Mouse (Mus musculus): ENCODE results near the gene 1700011M02Rik.
"Not testable (repeated sequence)": the region's sequence is repeated elsewhere in the genome, so short reads cannot be mapped to it uniquely, and the experiment has no call there.

Gene 1700011M02Rik

DNA sequence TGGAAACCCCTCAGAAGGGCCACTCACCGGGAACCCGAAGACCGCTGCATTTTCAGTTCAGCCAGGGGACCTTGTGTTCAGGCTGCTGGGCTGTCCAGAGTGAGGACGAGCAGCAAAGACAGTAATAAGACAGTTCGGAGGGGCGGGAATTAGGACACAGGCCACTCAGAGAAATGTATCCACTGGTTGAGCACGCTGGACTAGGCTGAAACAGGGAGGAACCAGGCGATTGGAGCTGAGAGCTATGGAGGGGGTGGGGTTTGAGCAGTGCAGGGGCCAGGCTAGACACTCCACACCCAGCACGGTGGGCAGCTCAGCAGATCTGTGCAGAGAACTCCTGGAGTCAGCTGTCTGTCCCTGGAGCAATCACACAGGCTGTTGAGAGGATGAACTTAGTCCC is at the start of gene 1700011M02Rik, which contains the start of gene Dmrtc1a:
TSS of gene 1700011M02Rik (plus strand) at position 319 of the 400 bp plus-strand sequence.
TSS of gene Dmrtc1a (minus strand) at position 101 of the 400 bp plus-strand sequence.
- DNase-seq (ENCODE audit: low spot score) = not testable (repeated sequence)

DNA sequence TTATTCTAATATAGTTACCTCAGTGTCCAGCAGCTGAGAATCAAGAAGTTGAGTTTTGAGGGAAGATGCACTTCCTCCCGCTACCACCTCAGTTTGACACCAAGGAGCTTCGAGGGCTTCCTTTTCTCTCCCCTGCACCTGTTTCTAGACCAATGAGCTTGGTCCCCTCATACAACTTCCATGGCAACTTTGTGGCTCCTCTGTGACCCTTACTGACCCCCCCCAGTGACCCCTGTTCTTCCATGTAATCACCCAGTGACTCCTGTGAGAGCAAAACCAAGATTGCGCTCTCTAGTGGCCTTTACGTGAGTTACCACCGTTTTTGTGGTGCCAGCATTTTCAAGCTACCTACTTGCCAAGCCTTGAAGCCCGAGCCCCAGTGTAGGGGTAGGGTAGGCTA is 40.8 kb upstream of the 1700011M02Rik start, which contains the start of gene 1700031F05Rik:
TSS of gene 1700031F05Rik (minus strand) at position 101 of the 400 bp plus-strand sequence.
- DNase-seq (ENCODE audit: low spot score) = no peak

GRCm38 (mm10) chrX:102914823-102915222 is 6.1 kb downstream of the 1700011M02Rik start:
- not testable (repeated sequence) for DNase-seq (ENCODE audit: low spot score)

GRCm38 (mm10) chrX:102926707-102927106 is 18.0 kb downstream of the 1700011M02Rik start:
- not testable (repeated sequence) for DNase-seq (ENCODE audit: low spot score)

GRCm38 (mm10) chrX:102928072-102928471 is 19.4 kb downstream of the 1700011M02Rik start, which contains the start of gene 1700018G05Rik:
Gene 1700018G05Rik (plus strand): TSS chrX:102928372.
- DNase-seq (ENCODE audit: low spot score) = not testable (repeated sequence)

GRCm38 (mm10) chrX:102932992-102933570 is 24.4 kb downstream of the 1700011M02Rik start:
- DNase-seq (ENCODE audit: low spot score) = no peak

DNA sequence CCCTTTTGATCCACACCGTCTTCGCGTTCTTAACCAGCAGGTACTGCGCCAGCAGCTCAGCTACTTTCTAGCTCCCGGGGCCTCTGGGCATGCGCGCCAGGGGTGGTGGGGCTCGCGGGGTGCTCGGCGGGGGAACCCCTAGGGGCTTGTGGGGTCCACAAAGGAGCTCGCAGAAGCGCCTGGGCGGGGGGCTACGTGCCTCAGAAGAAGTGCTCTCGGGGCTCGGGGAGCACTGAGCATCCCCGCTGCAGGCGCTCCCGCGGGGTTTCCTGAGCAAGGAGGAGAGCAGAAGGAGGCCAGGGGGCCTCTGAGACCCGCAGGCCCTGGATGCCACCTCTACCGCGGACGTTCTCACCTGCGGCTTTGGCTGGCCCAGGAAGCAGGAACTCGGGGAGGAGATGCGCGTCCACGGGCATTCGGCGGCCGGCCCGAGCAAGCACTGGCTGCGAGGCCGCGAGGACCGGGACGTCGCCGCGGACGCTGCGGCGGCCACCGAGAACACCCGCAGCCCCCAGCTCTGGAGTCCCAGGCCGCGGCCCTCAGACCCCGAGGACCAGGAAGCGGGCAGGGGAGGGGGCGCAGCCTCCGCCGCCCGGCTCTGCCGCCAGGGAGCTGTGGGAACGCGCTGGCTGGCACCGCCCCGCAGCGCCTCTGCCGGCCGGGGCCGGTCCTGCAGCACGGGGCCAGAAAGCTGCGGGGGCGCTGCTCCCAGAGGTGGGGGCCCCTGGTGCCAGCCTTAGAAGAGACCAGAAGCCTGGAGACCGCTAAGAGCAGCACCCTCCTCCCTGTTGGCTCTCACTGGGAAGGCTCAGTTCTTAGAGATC is 25.1 kb downstream of the 1700011M02Rik start:
- peak; percentile 39 for DNase-seq (ENCODE audit: low spot score)

DNA sequence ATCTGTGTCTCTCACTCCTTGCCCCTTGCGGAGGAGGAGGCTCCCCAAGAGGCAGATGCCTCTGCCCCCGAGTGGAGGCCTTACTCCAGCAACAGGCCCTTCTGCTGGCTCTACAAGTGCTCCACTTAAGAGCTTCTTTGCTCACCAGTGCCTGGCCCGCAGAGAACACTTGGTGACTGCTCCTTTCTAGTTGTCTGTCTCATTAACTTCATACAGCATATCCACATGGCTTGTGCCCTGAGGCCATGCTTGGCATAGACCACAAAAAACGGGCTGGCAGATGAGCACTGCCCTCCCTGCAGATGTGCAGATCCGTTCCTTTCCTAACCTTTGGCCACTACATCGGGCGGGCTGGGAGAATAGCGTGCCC is 25.7 kb downstream of the 1700011M02Rik start:
- no peak for DNase-seq (ENCODE audit: low spot score)

DNA sequence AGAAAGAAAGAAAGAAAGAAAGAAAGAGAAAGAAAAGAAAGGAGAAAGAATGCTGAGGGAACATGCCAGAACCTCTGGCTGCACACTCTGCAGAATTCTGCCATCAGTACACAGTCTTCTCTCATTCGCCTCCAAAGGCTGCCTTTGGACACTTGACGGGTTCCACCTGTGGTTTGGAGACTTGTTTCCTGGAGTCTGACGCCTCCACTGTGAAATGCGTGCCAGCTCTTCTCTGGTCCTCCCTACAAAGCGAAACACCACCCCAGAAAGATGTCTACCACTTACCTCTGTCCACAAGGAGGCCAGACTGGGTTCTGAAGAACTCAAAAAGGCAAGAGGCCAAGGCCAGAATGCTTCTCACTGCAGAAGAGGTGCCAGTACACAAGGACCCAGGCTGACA is 28.0 kb downstream of the 1700011M02Rik start:
- no peak for DNase-seq (ENCODE audit: low spot score)

- not testable (repeated sequence) for DNase-seq (ENCODE audit: low spot score)
These were observed 41.4 kb downstream of the 1700011M02Rik start for GRCm38 (mm10) chrX:102950136-102950535.

GRCm38 (mm10) chrX:102958917-102959316 is 50.2 kb downstream of the 1700011M02Rik start:
- peak; percentile 7 for DNase-seq (ENCODE audit: low spot score)

Measured in left cerebral cortex, adult 11 months (tissue).